Mouse (Mus musculus): ENCODE measurements around the gene Gm14137.
A peak's percentile ranks its signal among the peaks of the same experiment; 100 is the strongest.

Gene Gm14137

DNA sequence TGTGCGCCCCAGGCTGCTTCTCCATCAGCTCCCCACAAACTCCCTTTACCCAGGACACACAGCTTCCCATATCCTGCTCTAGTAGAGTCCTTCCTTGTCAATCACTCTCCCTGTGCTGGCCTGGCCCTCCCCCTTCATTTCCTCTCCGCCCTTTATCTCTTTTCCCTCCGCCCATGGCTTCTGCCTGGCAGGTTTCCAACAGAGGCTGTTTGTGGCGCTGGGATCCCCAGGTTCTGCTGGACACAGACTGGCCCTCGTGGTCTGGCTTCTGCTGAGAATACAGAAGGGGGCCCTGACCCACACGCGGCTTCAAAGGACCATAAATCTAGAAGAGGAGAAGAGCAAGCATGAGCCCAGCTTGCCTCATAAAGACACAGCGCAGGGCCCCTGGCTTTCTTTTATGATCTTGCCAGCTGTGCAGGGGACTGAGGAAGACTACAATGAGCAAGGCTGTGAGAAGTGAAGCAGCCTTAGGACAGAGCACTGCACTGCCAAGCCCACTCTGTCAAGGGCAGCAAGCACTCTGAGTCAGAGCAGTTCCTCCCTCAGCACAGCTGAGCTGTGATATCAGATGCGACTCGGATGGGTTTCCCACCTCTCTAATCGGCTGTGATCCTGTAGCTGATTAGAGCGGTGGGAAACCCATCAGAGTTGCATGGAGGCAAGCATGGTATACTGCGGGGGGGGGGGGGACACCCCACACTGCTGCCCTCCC lies 1.3 kb upstream of the Gm14137 start:
- no peak for DNase-seq (ENCODE audit: low read depth, low spot score)

DNA sequence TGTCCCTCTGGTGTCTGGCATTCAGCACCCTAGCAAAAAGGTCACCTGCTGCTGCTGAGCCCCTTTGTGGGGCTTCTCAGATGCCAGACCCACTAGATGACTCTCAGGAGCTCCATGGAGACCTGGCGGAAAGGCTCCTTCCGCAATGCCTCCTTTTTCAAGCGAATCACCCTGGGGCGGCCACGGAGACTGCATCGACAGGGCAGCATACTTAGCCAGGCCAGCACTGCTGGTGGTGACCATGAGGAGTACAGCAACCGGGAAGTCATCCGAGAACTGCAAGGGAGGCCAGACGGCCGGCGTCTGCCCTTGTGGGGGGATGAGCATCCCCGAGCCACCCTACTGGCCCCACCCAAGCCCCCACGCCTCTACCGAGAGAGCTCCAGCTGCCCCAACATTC lies 557 bp downstream of the Gm14137 start:
- DNase-seq (ENCODE audit: low read depth, low spot score): no peak

DNA sequence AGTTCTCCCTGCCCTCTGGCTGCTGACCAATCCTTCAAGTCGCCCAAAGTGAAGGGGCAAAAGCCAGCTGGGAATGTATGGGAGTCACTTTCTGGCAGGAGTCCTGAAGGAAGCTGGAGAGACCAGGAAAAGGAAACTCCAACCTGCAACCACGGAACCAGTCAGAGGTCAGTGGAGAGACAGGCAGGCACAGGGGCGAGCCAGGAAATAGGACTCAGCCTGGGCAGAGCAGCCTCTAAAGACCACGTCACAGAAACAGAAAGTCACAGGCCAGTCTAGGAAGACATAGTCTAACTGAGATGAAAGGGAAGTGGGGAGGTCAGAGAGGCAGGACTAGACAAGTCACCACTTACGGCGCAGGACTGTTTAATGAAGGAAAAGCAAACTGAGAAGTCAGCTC lies 1.3 kb downstream of the Gm14137 start:
- no peak for DNase-seq (ENCODE audit: low read depth, low spot score)

DNA sequence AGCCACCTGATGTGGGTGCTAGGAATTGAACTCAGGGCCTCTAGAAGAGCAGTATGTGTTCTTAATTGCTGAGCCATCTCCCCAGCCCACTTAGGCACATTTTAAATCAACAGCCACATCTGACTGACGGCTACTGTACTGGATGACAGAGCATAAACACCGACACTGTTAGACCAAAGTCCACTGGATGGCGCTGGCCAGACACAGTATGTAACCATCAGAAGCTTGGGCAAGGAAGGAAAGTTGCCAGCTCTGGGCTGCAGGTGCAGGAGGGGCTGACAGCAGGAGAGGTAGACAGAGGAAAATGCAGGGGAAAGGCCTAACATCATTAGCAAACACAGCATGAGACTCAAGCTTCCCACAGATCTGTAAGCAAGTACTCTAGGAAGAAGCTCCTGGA lies 2.5 kb downstream of the Gm14137 start:
- DNase-seq (ENCODE audit: low read depth, low spot score): no peak

DNA sequence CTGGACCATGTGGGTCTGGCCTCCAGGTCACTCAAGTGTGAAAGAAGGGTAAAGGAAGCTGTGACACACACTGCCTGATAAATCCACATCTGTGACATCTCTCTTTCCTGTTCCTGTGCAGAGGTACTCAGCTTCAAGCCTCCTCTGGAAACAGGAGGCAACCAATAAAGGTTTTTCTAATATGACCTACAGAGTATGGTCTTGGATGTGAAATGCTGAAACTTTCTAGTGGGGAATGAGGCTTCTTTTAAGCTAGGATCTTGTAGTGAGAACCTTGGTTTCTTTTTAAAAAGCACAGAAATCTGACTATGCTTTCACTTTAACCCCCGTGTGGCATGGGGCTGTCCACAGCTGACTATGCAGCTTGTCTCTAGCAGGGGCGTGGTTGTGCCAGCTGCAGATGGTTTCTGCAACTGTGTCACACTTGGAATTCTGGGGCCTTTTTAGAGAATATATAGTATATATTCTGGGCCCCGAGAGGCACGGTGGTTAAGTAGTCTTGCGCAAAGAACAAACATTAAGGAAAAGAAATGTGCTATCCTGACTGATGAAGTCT lies 3.2 kb downstream of the Gm14137 start:
- no peak for DNase-seq (ENCODE audit: low read depth, low spot score)

DNA sequence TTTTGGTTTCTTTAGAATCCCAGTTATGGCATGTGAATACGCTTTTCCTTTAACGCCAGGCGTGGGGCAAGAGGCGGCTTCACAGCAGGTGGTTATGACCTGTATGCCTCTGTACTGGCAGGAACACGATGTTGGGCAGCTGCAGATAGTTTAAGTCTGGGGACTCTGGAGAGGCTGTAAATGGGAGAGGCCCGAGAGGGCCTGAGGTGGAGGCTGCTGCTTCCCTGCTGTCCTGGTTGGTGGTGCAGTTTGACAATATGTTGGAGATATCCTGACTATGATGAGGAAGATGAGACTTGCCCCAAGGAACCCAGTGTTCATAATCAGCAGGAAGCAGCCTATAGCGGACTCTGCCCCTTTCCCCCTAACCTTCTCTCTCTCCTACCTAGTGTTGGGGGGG lies 8.6 kb downstream of the Gm14137 start:
- DNase-seq (ENCODE audit: low read depth, low spot score): no peak

DNA sequence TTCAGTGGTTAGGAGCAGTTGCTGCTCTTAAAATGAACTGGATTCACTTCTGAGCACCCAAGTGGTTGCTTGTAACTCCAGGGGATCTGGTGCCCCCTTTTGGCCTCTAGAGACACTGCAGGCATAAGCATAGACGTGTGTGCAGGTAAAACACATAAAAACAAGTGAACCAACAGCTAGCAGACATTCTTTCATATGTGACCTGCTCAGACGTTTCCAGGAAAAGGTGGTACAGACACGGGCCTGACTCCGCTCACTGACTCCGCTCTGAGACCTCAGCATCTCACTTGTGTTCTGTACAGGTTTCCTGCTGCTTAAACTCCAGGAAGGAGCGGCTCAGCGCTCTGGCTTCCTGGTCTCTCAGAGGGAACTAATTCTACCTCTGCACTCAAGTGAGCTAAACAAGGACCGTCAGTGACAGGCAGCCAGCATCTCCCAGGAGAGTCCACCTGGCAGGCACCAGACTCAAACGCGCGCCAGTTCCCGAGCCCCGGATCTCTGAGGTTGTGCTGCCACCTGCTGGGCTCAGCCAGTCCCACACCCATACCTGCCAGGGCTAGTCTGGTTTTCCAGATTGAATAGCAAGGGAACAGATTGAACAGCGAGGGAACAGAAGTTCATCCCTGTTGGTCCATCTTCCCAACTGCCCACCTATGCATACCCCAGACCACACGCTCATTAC lies 14.9 kb downstream of the Gm14137 start:
- peak; percentile 72 for DNase-seq (ENCODE audit: low read depth, low spot score)

DNA sequence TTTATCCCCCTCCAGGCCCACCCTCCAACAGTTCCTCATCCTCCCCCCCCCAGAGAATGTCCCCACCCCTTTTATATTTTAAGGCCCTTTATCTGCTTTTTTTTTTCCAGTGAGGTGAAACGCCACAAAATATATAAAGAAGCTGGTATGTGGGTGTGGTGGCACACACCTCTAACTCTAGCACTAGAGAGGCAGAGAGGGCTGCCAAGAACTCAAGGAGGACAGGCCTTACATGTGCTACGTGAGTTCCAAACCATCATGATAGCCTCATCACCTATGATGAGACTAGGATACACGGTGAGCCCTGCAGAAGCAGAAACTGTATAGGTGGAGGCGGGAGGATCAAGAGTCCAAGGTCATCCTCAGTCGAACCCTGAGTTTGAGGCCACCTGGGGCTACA lies 16.7 kb downstream of the Gm14137 start:
- no peak for DNase-seq (ENCODE audit: low read depth, low spot score)

DNA sequence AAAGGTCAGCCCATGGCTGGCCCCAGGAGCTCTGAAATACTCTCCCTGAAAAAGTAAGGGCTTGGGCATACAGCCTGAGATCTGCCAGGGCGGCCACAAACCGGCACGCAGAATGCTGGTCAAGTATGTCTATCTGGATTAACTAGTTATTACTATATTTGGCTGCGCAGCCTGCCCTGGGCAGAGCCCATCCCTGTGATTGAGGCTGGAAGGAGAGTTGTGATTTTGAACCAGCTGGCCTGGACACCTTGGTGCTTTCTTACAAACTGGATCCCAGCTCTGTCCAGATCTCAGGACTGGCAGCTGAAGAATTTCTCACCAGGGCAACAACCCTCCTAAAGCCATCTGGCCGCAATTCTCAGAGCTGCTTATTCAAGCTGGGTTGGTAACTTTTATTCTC lies 19.8 kb downstream of the Gm14137 start:
- DNase-seq (ENCODE audit: low read depth, low spot score): no peak

DNA sequence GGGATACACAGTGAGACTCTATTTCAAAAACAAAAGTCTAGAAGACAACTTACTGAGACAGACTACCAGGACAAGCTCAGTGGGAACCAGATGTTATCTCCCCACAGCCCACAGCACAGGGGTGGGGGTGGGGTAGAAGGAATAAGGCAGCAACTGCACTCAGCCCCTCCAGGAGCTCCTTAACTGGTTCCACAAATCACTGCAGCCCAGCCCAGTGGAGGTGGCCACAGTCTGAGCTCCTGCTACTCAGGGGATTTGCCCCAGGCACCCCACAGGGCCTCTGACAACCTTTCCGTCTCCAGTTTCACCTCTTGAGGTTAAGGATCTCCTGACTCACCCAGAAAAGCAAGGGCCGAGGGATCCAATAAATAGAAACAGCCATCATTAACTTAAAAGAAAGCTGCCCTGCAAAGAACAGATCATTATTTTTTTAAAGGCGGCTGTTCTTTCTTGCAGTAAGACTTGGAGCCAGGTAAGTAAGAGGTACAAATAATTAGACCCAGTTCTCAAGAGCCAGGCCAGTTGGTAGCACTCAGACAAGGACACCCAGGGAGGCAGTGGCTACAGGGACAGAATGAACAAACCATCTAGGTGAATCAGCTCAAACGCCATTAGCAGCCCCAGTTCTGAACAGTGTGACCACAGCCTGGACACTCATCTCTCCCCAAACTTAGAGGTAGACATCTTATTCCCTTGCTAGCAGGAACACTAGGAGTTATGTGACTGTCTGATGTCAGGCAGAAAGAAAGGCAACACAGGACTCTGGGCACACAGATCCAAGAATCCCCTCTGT lies 22.2 kb downstream of the Gm14137 start:
- peak; percentile 61 for DNase-seq (ENCODE audit: low read depth, low spot score)

DNA sequence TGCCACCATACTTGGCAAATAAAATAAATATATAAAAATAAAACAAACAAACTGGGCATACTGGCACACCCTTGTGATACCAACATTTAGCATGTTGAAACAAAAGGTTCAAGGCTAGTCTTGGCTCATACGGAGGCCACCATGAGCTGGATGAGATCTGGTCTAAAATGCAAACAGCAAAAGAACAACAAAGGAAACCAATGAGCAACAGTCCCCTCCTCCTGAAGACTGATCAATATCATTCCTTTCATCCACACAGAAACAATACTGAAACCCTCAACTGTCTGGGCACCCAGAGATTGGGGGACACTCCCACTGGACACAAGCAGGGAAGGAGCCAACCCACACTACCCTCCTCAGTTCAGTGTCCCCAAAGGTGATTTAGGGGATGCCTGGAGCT lies 23.2 kb downstream of the Gm14137 start:
- DNase-seq (ENCODE audit: low read depth, low spot score): no peak

DNA sequence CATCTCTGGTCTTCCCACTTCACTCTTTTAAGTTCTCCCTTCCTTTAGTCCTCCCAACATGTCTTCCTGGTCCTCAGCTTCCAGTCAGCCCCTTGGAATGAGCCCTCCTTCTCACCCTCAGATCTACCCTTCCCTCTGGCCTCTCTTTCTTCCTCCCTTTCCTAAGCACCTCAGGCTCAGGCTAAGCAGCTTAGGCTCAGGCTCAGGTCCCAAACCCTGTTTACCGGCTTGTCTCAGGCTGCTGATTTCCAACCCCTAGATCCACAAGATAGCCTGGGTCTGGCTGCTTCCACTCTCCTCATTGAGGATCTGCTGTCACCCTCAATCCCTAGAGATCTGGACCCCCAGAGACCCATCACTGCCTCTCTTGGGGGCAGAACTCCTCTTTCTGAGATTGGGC lies 23.7 kb downstream of the Gm14137 start:
- no peak for DNase-seq (ENCODE audit: low read depth, low spot score)

DNA sequence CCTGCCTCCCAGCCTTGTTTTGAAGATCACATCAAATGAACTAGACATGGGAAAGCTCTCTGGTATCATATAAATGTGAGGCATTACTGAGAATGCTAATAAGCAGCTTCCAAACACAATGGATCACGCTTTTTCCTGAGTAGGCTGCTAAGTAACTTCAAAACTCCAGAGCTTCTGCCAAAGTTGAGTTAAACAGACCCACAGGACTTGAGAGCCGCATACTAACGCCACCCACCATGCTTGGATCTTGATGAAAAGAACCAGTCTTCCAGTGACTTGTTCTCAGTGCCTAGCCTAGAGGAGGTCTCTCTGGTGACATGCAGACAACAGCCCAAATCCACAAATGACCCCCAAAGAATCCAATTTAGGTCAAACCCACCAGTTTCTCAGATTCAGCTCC lies 24.6 kb downstream of the Gm14137 start:
- no peak for DNase-seq (ENCODE audit: low read depth, low spot score)

DNA sequence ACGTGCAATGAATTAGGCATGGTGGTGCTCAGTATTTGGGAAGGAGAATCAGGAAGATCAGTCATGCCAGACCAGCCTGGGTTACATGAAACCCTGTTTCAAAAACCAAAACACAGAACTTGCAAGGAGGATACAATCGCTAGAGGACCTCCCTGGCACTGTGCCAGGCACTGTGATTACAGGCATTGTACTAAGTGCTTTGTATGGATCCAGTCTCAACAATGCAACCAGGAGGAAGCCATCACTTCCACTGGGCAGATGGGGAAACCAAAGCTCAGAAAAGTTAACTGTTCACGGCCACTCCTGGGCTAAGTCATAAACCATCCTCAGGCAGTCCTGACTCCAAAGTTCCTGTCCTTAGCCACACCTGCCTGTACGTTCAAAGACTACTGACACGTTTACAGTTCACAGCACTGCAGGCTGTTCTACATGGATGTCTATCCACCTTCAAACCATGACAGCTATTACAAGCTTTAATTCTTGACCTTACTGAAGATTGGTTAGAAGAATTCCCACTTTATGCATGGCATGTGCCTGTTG lies 28.7 kb downstream of the Gm14137 start:
- no peak for DNase-seq (ENCODE audit: low read depth, low spot score)

DNA sequence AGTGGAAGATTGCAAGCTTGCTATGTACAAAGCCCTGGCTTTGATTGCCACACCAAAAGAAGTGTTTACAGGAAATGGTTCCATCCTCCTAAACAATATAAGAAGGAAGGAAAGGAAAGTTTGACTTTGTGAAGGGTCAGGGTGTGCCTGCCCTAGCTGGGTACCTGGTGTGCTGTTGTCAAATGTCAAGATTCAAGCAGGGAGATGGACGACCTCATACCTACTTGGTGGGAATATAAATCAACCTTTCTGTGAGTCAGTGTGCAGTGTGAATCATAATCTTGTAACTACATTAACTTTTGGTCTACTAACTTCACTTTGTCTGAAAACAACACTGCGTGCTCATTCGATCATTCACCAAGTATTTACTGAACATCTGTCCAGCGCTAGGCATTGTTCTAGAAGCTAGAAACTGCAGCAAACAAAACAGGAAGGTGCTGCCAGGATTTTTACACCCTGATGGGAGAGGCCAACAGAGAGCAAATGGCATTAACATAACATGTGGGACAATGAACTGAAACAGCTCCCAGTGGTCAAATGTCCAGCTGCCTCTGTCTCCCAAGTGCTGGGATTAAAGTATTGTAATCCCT lies 29.7 kb downstream of the Gm14137 start:
- no peak for DNase-seq (ENCODE audit: low read depth, low spot score)

DNA sequence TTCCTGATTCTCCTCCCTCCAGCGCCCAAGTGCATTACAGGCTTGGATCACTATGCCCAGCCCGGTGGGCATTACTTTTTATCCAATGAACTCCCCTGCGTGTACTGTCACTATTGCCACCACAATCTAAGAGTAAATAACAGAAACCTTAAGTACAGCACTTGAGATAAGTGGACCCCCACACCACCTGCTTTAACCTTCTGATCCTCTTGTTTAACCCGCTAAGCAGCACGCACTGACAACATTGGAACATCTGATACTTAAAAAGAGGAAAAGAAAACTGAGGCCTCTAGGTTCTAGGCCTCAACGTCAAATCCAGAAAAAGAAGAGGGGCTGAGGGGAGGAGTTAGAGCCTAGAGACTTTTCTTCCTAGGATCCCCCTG lies 33.6 kb downstream of the Gm14137 start:
- DNase-seq (ENCODE audit: low read depth, low spot score): no peak

DNA sequence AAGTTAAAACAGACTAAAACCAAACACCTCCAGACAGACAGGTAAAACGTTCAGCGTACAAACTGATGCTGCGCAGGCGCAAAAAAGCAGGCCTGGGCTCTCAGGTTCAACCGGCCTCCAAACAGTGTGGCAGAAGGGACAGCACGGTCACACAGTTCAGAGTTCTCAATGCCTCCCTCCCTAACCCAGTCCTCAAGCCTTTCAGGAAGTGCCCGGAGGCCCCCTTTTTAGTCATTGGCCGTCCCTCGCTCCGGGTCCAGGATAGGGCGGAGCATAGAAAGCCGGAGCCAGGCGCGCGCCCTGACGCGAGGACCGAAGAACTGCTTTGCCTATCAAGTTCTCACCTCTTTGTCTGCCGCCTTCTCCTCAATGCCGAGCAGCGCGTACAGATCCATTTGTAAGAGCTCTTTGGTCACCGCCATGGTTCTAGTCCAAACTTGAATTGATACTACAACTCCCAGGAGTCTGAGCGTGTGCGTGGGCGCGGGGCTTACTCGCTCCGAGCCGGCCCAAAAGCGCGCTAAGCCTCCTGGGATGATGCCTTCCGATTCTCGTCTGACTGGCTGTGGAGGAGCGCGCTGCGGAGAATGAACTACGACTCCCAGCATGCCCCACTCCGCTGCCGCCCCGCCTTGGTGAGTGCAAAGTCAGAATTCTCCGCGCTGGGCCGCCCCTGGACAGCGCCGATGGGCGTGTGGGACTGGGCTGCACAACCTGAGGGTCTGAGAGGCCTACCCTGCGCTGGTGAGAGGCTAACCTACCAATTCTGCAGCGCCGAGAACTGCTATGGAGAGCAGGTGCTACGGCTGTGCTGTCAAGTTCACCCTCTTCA lies 34.3 kb downstream of the Gm14137 start, which contains the start of the genes Zfyve19 and Dnajc17:
TSS of gene Zfyve19 (plus strand) at position 274 of the 832 bp plus-strand sequence.
TSS of gene Dnajc17 (minus strand) at position 452 of the 832 bp plus-strand sequence.
- DNase-seq (ENCODE audit: low read depth, low spot score): peak; percentile 95

DNA sequence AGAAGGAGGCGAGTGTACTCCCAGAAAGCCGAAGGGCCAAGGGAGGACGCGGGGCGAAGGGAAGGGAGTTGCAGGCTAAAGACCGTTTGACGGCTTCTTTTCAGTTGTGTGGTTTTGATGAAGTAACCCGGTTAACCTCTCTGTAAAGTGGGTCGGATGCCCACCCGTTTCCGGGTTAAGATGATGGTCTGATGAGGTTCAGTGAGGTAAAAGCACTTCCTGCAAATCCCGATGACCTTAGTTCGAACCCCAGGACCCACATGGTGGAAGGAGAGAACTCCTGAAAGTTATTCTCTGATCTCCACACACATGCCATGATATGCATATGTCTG lies 34.8 kb downstream of the Gm14137 start:
- DNase-seq (ENCODE audit: low read depth, low spot score): peak; percentile 16
